Mouse (Mus musculus) ES-E14 (cell line): ENCODE data around the gene Slc17a9.
A peak's percentile ranks its signal among the peaks of the same experiment; 100 is the strongest.

ENCODE experiments used
- CHD2 ChIP-seq: IDR thresholded peaks from 2 replicates; pipeline ENCODE4 v1.6.1; 2014; ENCODE audit warnings: mild to moderate bottlenecking, low read depth, low read length, inconsistent platforms
- HCFC1 ChIP-seq: IDR thresholded peaks from 2 replicates; pipeline ENCODE4 v1.6.1; 2012; ENCODE audit warnings: low read length, inconsistent platforms, borderline replicate concordance; ENCODE audit not compliant: insufficient read depth
- MAFK ChIP-seq: IDR thresholded peaks from 2 replicates; pipeline ENCODE4 v1.6.1; 2014; ENCODE audit warnings: mild to moderate bottlenecking, low read depth, low read length, inconsistent platforms; ENCODE audit not compliant: insufficient read depth
- ZC3H11A ChIP-seq: IDR thresholded peaks from 2 replicates; pipeline ENCODE4 v1.6.1; 2012; ENCODE audit warnings: low read depth, mild to moderate bottlenecking, inconsistent platforms, low read length, borderline replicate concordance

- TF ChIP-seq MAFK (no peak), HCFC1 (0 out of 2 replicates have a peak, but pooled peaks have one; percentile 21), CHD2 (no peak), ZC3H11A (no peak)
Observed at GRCm38 (mm10) chr2:180701767-180702621, 23.1 kb upstream of the Slc17a9 start.
